Mouse (Mus musculus) liver, embryonic 14.5 days (tissue): ENCODE results near the gene Fut2. TPM values are rescaled to one million over a fixed set of nuclear protein-coding genes. Genes with fewer than 3 reads are reported as not detected.

ENCODE experiments used
- ATAC-seq: fragments of 200-750 bp; cut with Nextera tagmentation; 2 replicates; pipeline ENCODE4 v1.8.0; 2017; ENCODE audit warnings: moderate number of reproducible peaks, mild to moderate bottlenecking, moderate library complexity; ENCODE audit not compliant: insufficient read depth
- DNase-seq, 3 experiments: peaks; one replicate each; pipeline ENCODE4 v3.0.0-alpha.2; 2012 to 2013; ENCODE audit warnings: low read depth in 3 of 3, low spot score in 3 of 3
- H3K27ac ChIP-seq: fragments of 300-500 bp; sonication (generic); 2 replicates; pipeline ENCODE4 v1.5.1; 2014; ENCODE audit warnings: moderate library complexity, mild to moderate bottlenecking, control low read depth, inconsistent platforms
- H3K27me3 ChIP-seq: fragments of 300-500 bp; sonication (generic); 2 replicates; pipeline ENCODE4 v1.6.1; 2014; ENCODE audit warnings: mild to moderate bottlenecking, low read length, moderate library complexity; ENCODE audit not compliant: control insufficient read depth, insufficient read depth
- H3K36me3 ChIP-seq: fragments of 300-500 bp; sonication (generic); replicated peaks from 2 replicates; pipeline ENCODE4 v1.6.1; 2014; ENCODE audit warnings: low read depth; ENCODE audit not compliant: control insufficient read depth, insufficient read depth
- H3K4me1 ChIP-seq, 2 experiments: fragments of 200-500 bp in 1 of 2; fragments of 300-500 bp in 1 of 2; sonication (generic) in 1 of 2; replicated peaks; 2 replicates each; pipeline ENCODE4 v1.6.1; 2012 to 2014; ENCODE audit warnings: antibody characterized with exemption in 1 of 2, inconsistent platforms in 1 of 2, low read length in 1 of 2; ENCODE audit not compliant: control insufficient read depth in 2 of 2, insufficient read depth in 2 of 2
- H3K4me2 ChIP-seq: fragments of 300-500 bp; sonication (generic); 2 replicates; pipeline ENCODE4 v1.6.1; 2014; ENCODE audit warnings: low read depth, mild to moderate bottlenecking, control low read depth, moderate library complexity
- H3K4me3 ChIP-seq, 2 experiments: fragments of 200-500 bp in 1 of 2; fragments of 300-500 bp in 1 of 2; sonication (generic) in 1 of 2; 2 replicates each; pipeline ENCODE4 v1.5.1; 2012 to 2014; ENCODE audit warnings: low read depth in 2 of 2, low read length in 2 of 2, mild to moderate bottlenecking in 2 of 2, control low read depth in 1 of 2, inconsistent platforms in 1 of 2, moderate library complexity in 1 of 2; ENCODE audit not compliant: insufficient read depth in 1 of 2
- H3K9ac ChIP-seq: fragments of 300-500 bp; sonication (generic); replicated peaks from 2 replicates; pipeline ENCODE4 v1.6.1; 2014; ENCODE audit warnings: mild to moderate bottlenecking, control low read depth, moderate library complexity
- H3K9me3 ChIP-seq: fragments of 300-500 bp; sonication (generic); 2 replicates; pipeline ENCODE4 v1.6.1; 2016; ENCODE audit warnings: low read length, mixed read lengths; ENCODE audit not compliant: control insufficient read depth
- CTCF ChIP-seq: IDR thresholded peaks from 2 replicates; pipeline ENCODE4 v1.5.1; 2016; ENCODE audit warnings: antibody characterized with exemption, low read depth, control low read depth
- EP300 ChIP-seq: IDR thresholded peaks from 2 replicates; pipeline ENCODE4 v1.6.1; 2016; ENCODE audit warnings: antibody characterized with exemption, low read depth
- WGBS: fragments of 180-500 bp; shearing (Covaris S2); extraction: QIAGEN DNeasy Blood & Tissue Kit; methylation state at CpG from one replicate; pipeline ENCODE4 v1.1.7; 2014; ENCODE audit not compliant: insufficient replicate concordance; 5-methylcytosine and 5-hydroxymethylcytosine counted together
- polyA plus RNA-seq, 2 experiments: library from polyadenylated mRNA; depleted of rRNA in 1 of 2; stranded (reverse) in 1 of 2; unstranded in 1 of 2; fragments of >200 nt; fragmentation: Nextera tagmentation in 1 of 2; extraction: Ambion mirVana in 1 of 2; gene quantifications; 2 replicates each; pipeline versions ENCODE4 v1.2.1 to v1.2.3; 2012 to 2014

Gene Fut2
- polyA plus RNA-seq, 2 experiments = not detected

DNA sequence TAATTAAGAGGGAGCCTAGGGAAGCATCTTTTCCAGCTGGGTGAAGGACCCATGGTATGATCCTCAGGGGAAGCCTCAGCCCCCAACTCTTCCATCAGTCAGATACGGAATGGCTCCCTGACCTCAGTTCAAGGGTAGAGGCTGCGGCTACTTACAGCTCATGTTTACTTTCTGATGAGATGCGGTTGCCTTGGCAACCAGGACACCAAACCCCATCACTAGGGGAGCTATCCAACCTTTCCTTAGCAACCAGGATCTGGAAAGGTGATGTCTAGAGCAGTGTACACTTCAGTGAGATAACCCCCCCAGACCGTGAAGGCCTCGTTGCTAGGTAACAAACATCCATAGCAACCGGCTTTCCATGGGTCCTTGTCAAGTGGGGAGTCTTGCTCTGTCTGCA is 42.8 kb upstream of the Fut2 start:
- Histone ChIP-seq H3K4me1 (peaks cover 24 to 28% of the 10 kb centered on the region in 2 experiments), H3K27me3 (no peaks in the 10 kb centered on the region), H3K9me3 (no peaks in the 10 kb centered on the region), H3K9ac (no peak overlapping the region), H3K4me2 (no peak overlapping the region), H3K4me3 (no peak overlapping the region), H3K36me3 (peaks cover 12% of the 10 kb centered on the region), H3K27ac (no peak overlapping the region)
- ATAC-seq = no peak
- 63% methylated on average over 6 of the region's 6 CpGs for WGBS
- no peak for DNase-seq
- TF ChIP-seq CTCF (no peak), EP300 (no peak)

DNA sequence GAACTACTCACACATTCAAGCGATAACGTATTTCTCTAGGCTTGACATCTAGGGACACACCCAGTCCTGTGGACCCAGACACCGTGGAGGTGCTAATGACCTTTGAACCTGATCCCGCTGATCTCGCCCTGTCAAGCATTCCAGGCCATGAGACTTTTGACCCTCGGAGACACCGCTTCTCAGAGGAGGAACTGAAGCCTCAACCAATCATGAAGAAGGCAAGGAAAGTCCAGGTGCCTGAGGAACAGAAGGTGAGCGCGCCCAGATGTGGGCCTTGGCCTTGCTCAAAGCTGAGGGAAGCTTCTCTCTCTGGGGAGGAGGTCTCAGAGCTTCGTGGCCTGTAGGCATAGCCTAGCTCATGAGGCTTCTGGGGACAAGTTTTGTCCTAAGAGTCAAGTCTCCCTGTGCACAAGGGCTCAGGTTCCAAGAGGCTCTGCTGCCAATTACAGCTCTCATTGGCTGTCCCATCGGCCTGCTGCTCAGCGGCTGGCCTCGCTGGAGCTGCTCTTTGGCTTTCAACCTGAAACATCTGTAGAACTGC is 42.1 kb upstream of the Fut2 start:
- H3K4me1 ChIP-seq = peaks cover 29 to 32% of the 10 kb centered on the region in 2 experiments

DNA sequence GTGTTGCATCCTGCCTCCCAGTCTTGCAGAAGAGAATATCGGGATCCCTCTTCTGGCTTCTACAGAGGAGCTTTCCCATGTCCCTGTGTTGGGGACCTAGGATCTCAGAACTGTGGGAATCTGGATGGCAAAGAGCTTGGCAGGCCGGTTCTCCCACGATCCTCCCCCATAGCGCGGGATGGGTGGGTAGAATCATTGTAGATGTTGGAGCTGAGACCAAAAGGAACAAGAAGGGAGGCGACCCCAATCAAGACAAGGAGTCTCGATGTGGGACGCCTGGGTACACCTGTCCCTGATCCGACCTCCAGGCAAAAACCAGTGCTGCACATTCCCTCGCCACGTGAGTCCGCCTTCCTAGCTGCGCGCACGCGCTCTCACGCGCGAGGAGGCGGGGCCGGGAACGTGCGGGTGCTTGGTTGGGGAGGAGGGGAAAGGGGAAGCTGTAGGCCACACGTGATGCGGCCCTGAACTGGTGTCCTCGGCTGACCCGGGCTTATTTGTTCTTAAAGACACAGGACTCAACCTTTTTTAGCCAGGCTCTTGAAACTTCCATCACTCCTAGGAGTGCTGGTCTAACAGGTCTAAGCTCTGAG is 41.3 kb upstream of the Fut2 start:
- no peak for TF ChIP-seq EP300
- TF ChIP-seq CTCF = no peak
- Histone ChIP-seq H3K4me2 (peak overlapping the region; percentile 78), H3K9me3 (no peaks in the 10 kb centered on the region), H3K9ac (no peak overlapping the region; the same call in 1 of the 2 replicates), H3K4me3 (peak overlapping the region; percentile 34 to 63), H3K27me3 (no peaks in the 10 kb centered on the region), H3K36me3 (peaks cover 7% of the 10 kb centered on the region), H3K4me1 (peaks cover 29 to 32% of the 10 kb centered on the region in 2 experiments), H3K27ac (no peak overlapping the region; the same call in 1 of the 2 replicates)
- WGBS = under 1% methylated on average over 27 of the region's 27 CpGs
- 0 out of 2 replicates have a peak, but pooled peaks have one; percentile 7 for ATAC-seq
- DNase-seq = peak; percentile 72 to 76 (median 74)

More for the DNA sequence above, 42.1 kb upstream of the Fut2 start:
- DNase-seq (no peak), ATAC-seq (no peak)
- H3K9me3 ChIP-seq = no peaks in the 10 kb centered on the region
- WGBS = 42% methylated on average over 13 of the region's 13 CpGs
- no peaks in the 10 kb centered on the region for H3K27me3 ChIP-seq
- H3K9ac ChIP-seq = no peak overlapping the region
- peaks cover 12% of the 10 kb centered on the region for H3K36me3 ChIP-seq
- H3K4me2 ChIP-seq = no peak overlapping the region; the same call in 1 of the 2 replicates
- TF ChIP-seq EP300 (no peak), CTCF (no peak)
- H3K27ac ChIP-seq = no peak overlapping the region
- H3K4me3 ChIP-seq = no peak overlapping the region

DNA sequence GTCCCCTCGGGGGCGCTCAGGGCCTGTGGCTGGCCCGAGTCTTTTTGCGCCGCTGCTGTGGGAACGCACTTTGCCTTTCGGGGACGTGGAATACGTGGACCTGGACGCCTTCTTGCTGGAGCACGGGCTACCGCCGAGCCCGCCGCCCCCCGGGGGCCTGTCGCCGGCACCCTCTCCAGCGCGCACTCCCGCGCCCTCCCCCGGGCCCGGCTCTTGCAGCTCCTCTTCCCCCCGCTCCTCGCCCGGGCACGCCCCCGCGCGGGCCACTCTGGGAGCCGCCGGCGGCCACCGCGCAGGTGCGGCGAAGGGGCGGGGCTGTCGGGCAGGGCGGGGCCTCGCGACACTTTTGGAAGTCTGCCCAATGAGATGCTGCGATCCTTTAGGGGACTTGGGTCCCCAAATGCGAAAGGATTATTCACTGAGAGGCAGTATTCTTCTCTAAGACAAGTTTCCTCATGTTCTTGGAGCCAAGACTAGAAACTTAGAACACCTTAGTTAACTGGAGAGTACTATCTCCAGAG is 40.6 kb upstream of the Fut2 start:
- DNase-seq (peak; percentile 61 to 71 (median 64)), ATAC-seq (peak; percentile 21; the same call in 1 of the 2 replicates)
- peak overlapping the region; percentile 78 for H3K4me2 ChIP-seq
- peaks cover 29 to 32% of the 10 kb centered on the region in 2 experiments for H3K4me1 ChIP-seq
- H3K4me3 ChIP-seq = peak overlapping the region; percentile 52 to 63
- H3K27me3 ChIP-seq = no peaks in the 10 kb centered on the region; the same call in 1 of the 2 replicates
- peak overlapping the region; percentile 56 for H3K9ac ChIP-seq
- H3K36me3 ChIP-seq = peaks cover 7% of the 10 kb centered on the region
- TF ChIP-seq EP300 = no peak
- no peak for TF ChIP-seq CTCF
- no peak overlapping the region; the same call in 1 of the 2 replicates for H3K27ac ChIP-seq
- WGBS = 1% methylated on average over 44 of the region's 45 CpGs
- no peaks in the 10 kb centered on the region for H3K9me3 ChIP-seq

- H3K9ac ChIP-seq = no peak overlapping the region; the same call in 1 of the 2 replicates
- ATAC-seq (no peak), DNase-seq (no peak)
- peaks cover 4% of the 10 kb centered on the region for H3K36me3 ChIP-seq
- WGBS = 0% methylated on average over 7 of the region's 7 CpGs
- H3K4me1 ChIP-seq = peaks cover 29 to 32% of the 10 kb centered on the region in 2 experiments
- peak overlapping the region; percentile 46 to 63; a peak in 3 of 4 replicates for H3K4me3 ChIP-seq
- H3K27me3 ChIP-seq = peaks cover 6% of the 10 kb centered on the region
- TF ChIP-seq CTCF = no peak
- no peak for TF ChIP-seq EP300
- H3K9me3 ChIP-seq = no peaks in the 10 kb centered on the region
- no peak overlapping the region for H3K27ac ChIP-seq
- peak overlapping the region; percentile 78 for H3K4me2 ChIP-seq
Measured at GRCm38 (mm10) chr7:45705873-45706281, 39.7 kb upstream of the Fut2 start.
